ENCODE assay signal across 24 mouse cellular contexts in the genomic region with DNA sequence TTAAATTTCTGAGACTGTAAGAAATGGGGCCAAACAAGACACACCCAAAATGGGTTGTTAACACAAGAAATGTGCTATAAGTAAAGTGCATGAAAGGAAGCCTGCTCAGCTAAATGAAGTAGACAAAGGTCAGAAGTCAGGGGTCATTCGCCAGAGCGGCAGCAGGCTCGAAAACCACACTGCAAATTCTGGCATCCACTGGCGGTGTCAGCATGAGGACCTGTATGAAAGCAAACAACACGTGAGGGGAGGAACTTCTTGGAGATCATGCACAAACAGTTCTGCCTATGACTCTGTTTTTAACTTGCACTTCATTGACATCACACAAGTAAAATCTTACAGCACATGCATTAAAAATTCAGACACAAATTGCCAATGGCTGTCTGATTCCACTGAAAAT.
DNase-seq lines count a peak whose midpoint lies in the region; ATAC-seq and TF ChIP-seq lines count a peak whose summit lies in the region.
"Had no signal": no experiment of that assay in that cellular context is flagged by ENCODE, and none has a peak within 500 bp of the region (broad histone marks: within the 10 kb centered on the region; RNA-seq: fewer than 3 reads in every experiment).

No protein-coding gene starts in this region.

- no peak for TF ChIP-seq EP300 in lung, postnatal 0 days (IDR thresholded peaks at IDR 0.05)

- peaks cover under 1% of the 10 kb centered on the region for H3K36me3 ChIP-seq in kidney, adult 2 months (ENCODE audit: control insufficient read depth, insufficient read depth, low read length)
- no peaks in the 10 kb centered on the region for H3K36me3 ChIP-seq in lung, postnatal 0 days (ENCODE audit: insufficient read depth, low read length)

- no peaks in the 10 kb centered on the region for H3K4me1 ChIP-seq in kidney, adult 2 months (ENCODE audit: control insufficient read depth, insufficient read depth, low read length)
- H3K4me1 ChIP-seq in lung, postnatal 0 days (ENCODE audit: insufficient read depth, low read depth, low read length), result no peaks in the 10 kb centered on the region
- H3K4me1 ChIP-seq: embryonic facial prominence, embryonic 12.5 days; heart, embryonic 12.5 days; hindbrain, embryonic 15.5 days; liver, embryonic 12.5 days; lung, embryonic 15.5 days; neural tube, embryonic 13.5 days had no signal

- DNase-seq in kidney, adult 2 months, result peak; percentile 27
- no peak for DNase-seq in kidney, adult 18-20 months
- peak; percentile 19 for DNase-seq in lung, postnatal 0 days (ENCODE audit: low spot score)
- no peak for DNase-seq in lung, postnatal 14 days
- peak; percentile 41 for DNase-seq in embryo, embryonic 11 days
- DNase-seq in ovary, postnatal 36 days (ENCODE audit: low spot score), result no peak
- no peak for DNase-seq in cerebellum, postnatal 4 days (ENCODE audit: low spot score in 2 of 2)
- DNase-seq: adrenal gland, postnatal 10 days; cerebellum, adult 2 months; cerebellum, postnatal 25 days; forebrain, postnatal 0 days; gastrocnemius, postnatal 14 days; heart, adult 11 months; heart, postnatal 10 days; midbrain, embryonic 14.5 days had no signal

- no peak for TF ChIP-seq POLR2A in kidney, adult 2 months (IDR thresholded peaks at IDR 0.05; ENCODE audit: low read depth, low read length)

- no peaks in the 10 kb centered on the region for H3K9me3 ChIP-seq in lung, postnatal 0 days (ENCODE audit: low read length)
- H3K9me3 ChIP-seq: embryonic facial prominence, embryonic 12.5 days; heart, embryonic 12.5 days; hindbrain, embryonic 15.5 days; liver, embryonic 12.5 days; lung, embryonic 15.5 days; megakaryocyte, embryonic 14.5 days; neural tube, embryonic 13.5 days had no signal

- no peak for TF ChIP-seq CTCF in kidney, adult 2 months (conservative IDR thresholded peaks at IDR 0.05; ENCODE audit: insufficient read depth, insufficient read length, low read depth, low read length)
- no peak for TF ChIP-seq CTCF in lung, postnatal 0 days (IDR thresholded peaks at IDR 0.05)

- no peak overlapping the region for H3K9ac ChIP-seq in lung, postnatal 0 days (replicated peaks; ENCODE audit: low read depth)
- H3K9ac ChIP-seq: embryonic facial prominence, embryonic 12.5 days; forebrain, postnatal 0 days; heart, embryonic 12.5 days; hindbrain, embryonic 15.5 days; liver, embryonic 12.5 days; lung, embryonic 15.5 days; neural tube, embryonic 13.5 days had no signal

- no peak overlapping the region for H3K4me2 ChIP-seq in lung, postnatal 0 days (replicated peaks; ENCODE audit: low read depth, low read length)
- H3K4me2 ChIP-seq: embryonic facial prominence, embryonic 12.5 days; heart, embryonic 12.5 days; hindbrain, embryonic 15.5 days; liver, embryonic 12.5 days; lung, embryonic 15.5 days; neural tube, embryonic 13.5 days had no signal

- no peak overlapping the region for H3K4me3 ChIP-seq in kidney, adult 2 months (ENCODE audit: insufficient read depth, low read depth, low read length)
- H3K4me3 ChIP-seq in lung, postnatal 0 days (ENCODE audit: low read depth, low read length), result no peak overlapping the region
- H3K4me3 ChIP-seq: embryonic facial prominence, embryonic 12.5 days; heart, embryonic 12.5 days; hindbrain, embryonic 15.5 days; layer of hippocampus, adult 2 months; liver, embryonic 12.5 days; lung, embryonic 15.5 days; megakaryocyte, embryonic 14.5 days; neural tube, embryonic 13.5 days had no signal

- H3K27me3 ChIP-seq in kidney, adult 2 months (replicated peaks; ENCODE audit: control insufficient read depth, insufficient read depth, low read length), result no peaks in the 10 kb centered on the region
- no peaks in the 10 kb centered on the region for H3K27me3 ChIP-seq in lung, postnatal 0 days (replicated peaks; ENCODE audit: insufficient read depth, low read length)
- H3K27me3 ChIP-seq: embryonic facial prominence, embryonic 12.5 days; heart, embryonic 12.5 days; hindbrain, embryonic 15.5 days; liver, embryonic 12.5 days; lung, embryonic 15.5 days; megakaryocyte, embryonic 14.5 days; neural tube, embryonic 13.5 days had no signal

- no peak overlapping the region for H3K27ac ChIP-seq in kidney, adult 2 months (ENCODE audit: insufficient read depth, low read depth, low read length)
- no peak overlapping the region for H3K27ac ChIP-seq in lung, postnatal 0 days (ENCODE audit: low read length)
- H3K27ac ChIP-seq: embryonic facial prominence, embryonic 12.5 days; hindbrain, embryonic 15.5 days; kidney, postnatal 0 days; layer of hippocampus, adult 2 months; liver, embryonic 12.5 days; lung, embryonic 15.5 days; neural tube, embryonic 13.5 days had no signal

- WGBS in kidney, adult 2 months, result 42% methylated on average over 5 of the region's 5 CpGs
- 37% methylated on average over 5 of the region's 5 CpGs for WGBS in lung, postnatal 0 days

- ATAC-seq in lung, postnatal 0 days, result no peak
- ATAC-seq: forebrain, postnatal 0 days; liver, embryonic 12.5 days had no signal

Comparison
In these comparisons a context has a peak if more than half of its experiments do, and no peak if none do; other contexts are left out.
1. DNase-seq: peak in kidney, adult 2 months (single experiment), lung, postnatal 0 days (single experiment) and embryo, embryonic 11 days (single experiment); none in kidney, adult 18-20 months (single experiment), lung, postnatal 14 days (single experiment), ovary, postnatal 36 days (single experiment) and cerebellum, postnatal 4 days (0 of 2).